Mouse (Mus musculus) brain, embryonic 14.5 days (tissue): ENCODE data around the gene Mpzl1.

Source experiments
- CTCF ChIP-seq: fragments of 200-500 bp; IDR thresholded peaks from 2 replicates; pipeline ENCODE4 v1.5.1; 2012; ENCODE audit warnings: inconsistent platforms, mild to moderate bottlenecking, moderate library complexity, borderline replicate concordance; ENCODE audit not compliant: insufficient read depth, insufficient read length; ENCODE audit errors: extremely low read depth
- POLR2A ChIP-seq: fragments of 200-500 bp; IDR thresholded peaks from 2 replicates; pipeline ENCODE4 v1.6.1; 2012; ENCODE audit warnings: mild to moderate bottlenecking, inconsistent platforms, borderline replicate concordance; ENCODE audit not compliant: poor library complexity, insufficient read depth, insufficient read length, severe bottlenecking; ENCODE audit errors: extremely low read depth

GRCm38 (mm10) chr1:165565283-165565682 lies 69.1 kb downstream of the Mpzl1 start:
- TF ChIP-seq POLR2A (no peak), CTCF (no peak)
